Mouse (Mus musculus) myocyte (in vitro differentiated cells): ENCODE data around the gene Osbpl3. TPM values are rescaled to one million over a fixed set of nuclear protein-coding genes. Genes with fewer than 3 reads are reported as not detected.
A peak's percentile ranks its signal among the peaks of the same experiment; 100 is the strongest.

Source experiments
- H3K27me3 ChIP-seq: one replicate; pipeline ENCODE4 v1.6.1; 2011; ENCODE audit not compliant: control insufficient read depth, insufficient read depth, insufficient read length
- H3K36me3 ChIP-seq: one replicate; pipeline ENCODE4 v1.6.1; 2011; ENCODE audit not compliant: control insufficient read depth, insufficient read depth
- H3K4me2 ChIP-seq: one replicate; pipeline ENCODE4 v1.6.1; 2011; ENCODE audit warnings: low read depth, control low read depth
- H3K4me3 ChIP-seq: one replicate; pipeline ENCODE4 v1.5.1; 2011; ENCODE audit warnings: mild to moderate bottlenecking, control low read depth, moderate library complexity
- H3K79me2 ChIP-seq: one replicate; pipeline ENCODE4 v1.6.1; 2011; ENCODE audit not compliant: control insufficient read depth, insufficient read depth
- H3ac ChIP-seq: one replicate; pipeline ENCODE4 v1.6.1; 2011; ENCODE audit not compliant: control insufficient read depth, insufficient read length
- CEBPB ChIP-seq: IDR thresholded peaks from 2 replicates; pipeline ENCODE4 v1.6.1; 2011; ENCODE audit warnings: mild to moderate bottlenecking, moderate library complexity; ENCODE audit not compliant: poor library complexity, insufficient read depth, severe bottlenecking
- E2F4 ChIP-seq: IDR thresholded peaks from one replicate; pipeline ENCODE4 v1.6.1; 2011; ENCODE audit warnings: mild to moderate bottlenecking, control low read depth, moderate library complexity; ENCODE audit not compliant: insufficient read depth
- MAX ChIP-seq: IDR thresholded peaks from one replicate; pipeline ENCODE4 v1.6.1; 2011; ENCODE audit warnings: low read depth, mild to moderate bottlenecking, control low read depth
- MYOD1 ChIP-seq, 3 experiments: IDR thresholded peaks; one replicate each; pipeline ENCODE4 v1.6.1; 2011; ENCODE audit warnings: control low read depth in 2 of 3, low read depth in 2 of 3, mild to moderate bottlenecking in 2 of 3, moderate library complexity in 1 of 3; ENCODE audit not compliant: insufficient read length in 2 of 3, control insufficient read depth in 1 of 3
- MYOG ChIP-seq, 3 experiments: IDR thresholded peaks; one replicate each; pipeline ENCODE4 v1.6.1; 2011; ENCODE audit warnings: control low read depth in 2 of 3, low read depth in 2 of 3, mild to moderate bottlenecking in 2 of 3; ENCODE audit not compliant: insufficient read length in 2 of 3, control insufficient read depth in 1 of 3, insufficient read depth in 1 of 3
- POLR2A ChIP-seq: IDR thresholded peaks from one replicate; pipeline ENCODE4 v1.6.1; 2011; ENCODE audit warnings: low read depth, mild to moderate bottlenecking, control low read depth, moderate library complexity; ENCODE audit not compliant: insufficient read length
- POLR2AphosphoS2 ChIP-seq: IDR thresholded peaks from one replicate; pipeline ENCODE4 v1.6.1; 2011; ENCODE audit warnings: low read depth, control low read depth; ENCODE audit not compliant: insufficient read length
- REST ChIP-seq: IDR thresholded peaks from one replicate; pipeline ENCODE4 v1.6.1; 2011; ENCODE audit warnings: mild to moderate bottlenecking, control low read depth, moderate library complexity; ENCODE audit not compliant: insufficient read depth, insufficient read length
- SRF ChIP-seq: IDR thresholded peaks from one replicate; pipeline ENCODE4 v1.6.1; 2011; ENCODE audit warnings: low read depth; ENCODE audit not compliant: control insufficient read depth, insufficient read length
- TCF12 ChIP-seq: IDR thresholded peaks from one replicate; pipeline ENCODE4 v1.6.1; 2011; ENCODE audit warnings: mild to moderate bottlenecking, control low read depth; ENCODE audit not compliant: poor library complexity, insufficient read depth, severe bottlenecking
- TCF3 ChIP-seq: IDR thresholded peaks from one replicate; pipeline ENCODE4 v1.6.1; 2011; ENCODE audit warnings: low read depth, control low read depth; ENCODE audit not compliant: insufficient read length
- USF1 ChIP-seq: IDR thresholded peaks from one replicate; pipeline ENCODE4 v1.6.1; 2011; ENCODE audit warnings: low read depth, mild to moderate bottlenecking, control low read depth, moderate library complexity
- polyA plus RNA-seq: library from polyadenylated mRNA; unstranded; fragments of >200 nt; fragmentation: generic; extraction: Trizol; gene quantifications from one replicate; pipeline ENCODE4 v1.2.1, GENCODE M21; 2012; ENCODE audit warnings: missing spikeins

Osbpl3 gene
- polyA plus RNA-seq, 1 experiment, result 8.9 TPM

- Histone ChIP-seq H3K4me2 (peak overlapping the region; percentile 80), H3K4me3 (peak overlapping the region; percentile 1)
Measured at GRCm38 (mm10) chr6:50354688-50355660, 101.0 kb downstream of the Osbpl3 start.

DNA sequence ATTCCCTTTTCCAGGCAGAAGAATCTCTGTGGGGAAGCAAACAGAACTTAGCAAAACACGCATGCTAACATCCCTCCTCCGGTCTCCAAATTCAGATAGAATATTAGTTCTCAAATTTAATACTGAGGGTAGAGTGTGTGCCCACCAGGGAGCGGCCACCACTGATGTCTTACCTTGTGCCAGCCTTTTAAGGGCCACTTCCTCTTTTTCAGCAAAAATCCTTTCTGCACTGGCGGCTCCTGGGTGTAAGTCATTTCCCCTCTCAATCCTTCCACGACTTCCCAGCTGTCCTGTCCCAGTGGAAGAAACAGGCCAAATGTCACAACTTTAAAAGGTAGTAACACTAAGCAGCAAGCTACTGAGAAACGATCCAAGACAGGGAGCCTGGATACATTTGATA lies 103.2 kb downstream of the Osbpl3 start:
- no peaks in the 10 kb centered on the region for H3K36me3 ChIP-seq
- no peak for TF ChIP-seq TCF3
- TF ChIP-seq E2F4, result no peak
- TF ChIP-seq REST, result no peak
- TF ChIP-seq MYOD1 (IDR thresholded peaks at IDR 0.05; ENCODE audit: control insufficient read depth in 1 of 3, insufficient read length in 2 of 3, low read depth in 2 of 3), result no peak
- TF ChIP-seq POLR2AphosphoS2, result no peak
- no peak for TF ChIP-seq SRF
- TF ChIP-seq MYOG (IDR thresholded peaks at IDR 0.05; ENCODE audit: control insufficient read depth in 1 of 3, insufficient read depth in 1 of 3, insufficient read length in 2 of 3, low read depth in 2 of 3), result no peak
- TF ChIP-seq USF1, result no peak
- no peak for TF ChIP-seq MAX
- no peak for TF ChIP-seq TCF12
- no peak for TF ChIP-seq POLR2A
- no peak for TF ChIP-seq CEBPB

More at GRCm38 (mm10) chr6:50354688-50355660, 101.0 kb downstream of the Osbpl3 start:
- TF ChIP-seq MYOG (IDR thresholded peaks at IDR 0.05; ENCODE audit: control insufficient read depth in 1 of 3, insufficient read depth in 1 of 3, insufficient read length in 2 of 3, low read depth in 2 of 3) (peak in 1 of 3 experiments; percentile 13), MYOD1 (IDR thresholded peaks at IDR 0.05; ENCODE audit: control insufficient read depth in 1 of 3, insufficient read length in 2 of 3, low read depth in 2 of 3) (peak in 2 of 3 experiments; percentile 33 to 37), POLR2AphosphoS2 (no peak)
- Histone ChIP-seq H3ac (no peak overlapping the region), H3K27me3 (no peaks in the 10 kb centered on the region), H3K79me2 (no peaks in the 10 kb centered on the region), H3K36me3 (no peaks in the 10 kb centered on the region)

GRCm38 (mm10) chr6:50350911-50351310 lies 105.1 kb downstream of the Osbpl3 start:
- Histone ChIP-seq H3ac (no peak overlapping the region), H3K4me2 (no peak overlapping the region), H3K27me3 (no peaks in the 10 kb centered on the region), H3K36me3 (no peaks in the 10 kb centered on the region), H3K4me3 (no peak overlapping the region), H3K79me2 (no peaks in the 10 kb centered on the region)
- no peak for TF ChIP-seq MAX
- no peak for TF ChIP-seq POLR2AphosphoS2
- TF ChIP-seq CEBPB, result no peak
- no peak for TF ChIP-seq TCF3
- no peak for TF ChIP-seq E2F4
- TF ChIP-seq SRF, result no peak
- TF ChIP-seq REST, result no peak
- TF ChIP-seq MYOG (IDR thresholded peaks at IDR 0.05; ENCODE audit: control insufficient read depth in 1 of 3, insufficient read depth in 1 of 3, insufficient read length in 2 of 3, low read depth in 2 of 3), result no peak

More for the DNA sequence above, 103.2 kb downstream of the Osbpl3 start:
- H3K4me2 ChIP-seq, result no peak overlapping the region
- H3K4me3 ChIP-seq, result no peak overlapping the region
- no peaks in the 10 kb centered on the region for H3K79me2 ChIP-seq
- no peaks in the 10 kb centered on the region for H3K27me3 ChIP-seq
- H3ac ChIP-seq, result no peak overlapping the region

GRCm38 (mm10) chr6:50348619-50349018 lies 107.4 kb downstream of the Osbpl3 start:
- Histone ChIP-seq H3K79me2 (no peaks in the 10 kb centered on the region), H3K27me3 (no peaks in the 10 kb centered on the region), H3K4me2 (no peak overlapping the region), H3K36me3 (peaks cover 8% of the 10 kb centered on the region), H3K4me3 (no peak overlapping the region), H3ac (no peak overlapping the region)
- TF ChIP-seq E2F4, result no peak
- TF ChIP-seq TCF3, result no peak
- no peak for TF ChIP-seq POLR2AphosphoS2
- TF ChIP-seq REST, result no peak

- peaks cover 8% of the 10 kb centered on the region for H3K36me3 ChIP-seq
- H3K27me3 ChIP-seq, result no peaks in the 10 kb centered on the region
- TF ChIP-seq MAX (no peak), POLR2AphosphoS2 (no peak), REST (no peak), POLR2A (no peak), USF1 (no peak)
Measured at GRCm38 (mm10) chr6:50346204-50346603, 109.8 kb downstream of the Osbpl3 start.

More at GRCm38 (mm10) chr6:50346204-50346603, 109.8 kb downstream of the Osbpl3 start:
- Histone ChIP-seq H3K4me3 (no peak overlapping the region), H3K4me2 (no peak overlapping the region), H3ac (no peak overlapping the region), H3K79me2 (no peaks in the 10 kb centered on the region)
